Mouse (Mus musculus) spleen, adult 2 months (tissue): ENCODE results near the gene Tlr9.

ENCODE experiments used
- CTCF ChIP-seq: fragments of 200-500 bp; IDR thresholded peaks from 2 replicates; pipeline ENCODE4 v1.5.1; 2011; ENCODE audit warnings: mild to moderate bottlenecking, inconsistent platforms; ENCODE audit not compliant: insufficient read depth, insufficient read length, insufficient replicate concordance; ENCODE audit errors: extremely low read depth
- POLR2A ChIP-seq: fragments of 200-500 bp; IDR thresholded peaks from 2 replicates; pipeline ENCODE4 v1.6.1; 2011; ENCODE audit warnings: low read depth, low read length, inconsistent platforms

- TF ChIP-seq POLR2A: no peak; the same call in 1 of the 2 replicates
- TF ChIP-seq CTCF: no peak
Observed at GRCm38 (mm10) chr9:106230051-106230733, 7.8 kb downstream of the Tlr9 start.
